Mouse (Mus musculus): ENCODE measurements around the gene Dnase2a.
A peak's percentile ranks its signal among the peaks of the same experiment; 100 is the strongest.

Gene Dnase2a

DNA sequence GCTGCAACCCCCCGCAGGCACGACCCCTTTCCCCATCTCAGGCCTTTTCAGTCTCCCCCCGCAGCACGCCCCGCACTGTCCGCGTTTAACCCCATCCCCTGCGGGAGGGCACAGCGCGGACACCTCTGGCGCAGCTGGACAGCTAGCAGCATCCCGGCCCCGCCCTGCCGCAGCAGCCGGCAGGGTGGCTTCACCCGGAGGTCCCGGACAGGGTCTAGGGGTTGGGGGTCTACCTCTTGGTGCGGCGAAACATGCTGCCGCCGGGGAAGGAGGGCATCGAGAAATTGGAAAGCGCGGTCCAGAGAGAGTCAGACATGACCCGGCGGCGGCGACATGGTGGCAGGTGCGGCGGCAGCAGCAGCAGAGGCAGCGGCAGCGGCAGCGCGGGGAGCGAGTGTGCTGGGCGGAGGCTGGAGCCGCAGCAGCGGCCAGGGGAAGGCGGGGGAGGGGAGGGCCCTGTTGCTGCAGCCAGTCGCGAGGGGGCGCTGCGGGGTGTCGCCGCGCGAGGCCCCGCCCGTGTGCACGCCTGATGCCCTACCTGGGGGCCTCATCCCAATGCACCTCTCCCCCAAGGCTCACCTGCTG lies 28.7 kb downstream of the Dnase2a start, which contains the start of gene Mast1:
Mast1 (minus strand) TSS at position 398 of the 585 bp plus-strand sequence.
- DNase-seq (ENCODE audit: low read depth) = peak; percentile 77

DNA sequence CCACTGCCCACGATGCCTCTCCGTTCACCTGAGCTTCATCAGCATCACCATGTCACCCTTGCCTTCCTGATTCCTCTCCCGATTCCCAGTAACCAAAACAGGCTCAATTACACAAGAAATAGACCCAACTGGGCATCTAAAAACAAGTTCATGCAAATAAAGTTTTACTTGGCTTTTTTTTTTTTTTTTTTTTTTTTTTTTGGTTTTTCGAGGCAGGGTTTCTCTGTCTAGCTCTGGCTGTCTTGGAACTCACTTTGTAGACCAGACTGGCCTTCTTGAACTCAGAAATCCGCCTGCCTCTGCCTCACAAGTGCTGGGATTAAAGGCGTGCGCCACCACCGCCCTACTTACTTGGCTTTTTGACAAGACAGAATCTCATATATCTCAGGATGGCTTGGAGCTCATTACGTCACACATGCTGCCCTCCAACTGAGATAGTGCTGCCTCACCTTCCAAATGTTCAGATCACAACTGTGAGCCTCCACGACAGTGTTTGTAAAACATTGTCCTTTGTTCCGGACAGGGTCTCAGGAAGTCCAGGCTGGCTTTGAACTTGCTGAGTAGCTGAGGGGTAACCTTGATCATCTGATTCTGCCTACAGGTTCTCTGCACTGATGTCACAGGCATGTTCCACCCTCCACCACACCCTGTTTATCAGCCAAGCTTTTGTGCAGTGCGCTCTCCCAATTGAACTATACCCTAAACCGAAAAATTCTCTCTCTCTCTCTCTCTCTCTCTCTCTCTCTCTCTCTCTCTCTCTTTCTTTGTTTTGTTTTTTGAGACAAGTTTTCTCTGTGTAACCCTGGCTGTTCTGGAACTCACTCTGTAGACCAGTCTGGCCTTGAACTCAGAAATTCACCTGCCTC lies 29.5 kb downstream of the Dnase2a start:
- DNase-seq (ENCODE audit: low read depth) = no peak

DNA sequence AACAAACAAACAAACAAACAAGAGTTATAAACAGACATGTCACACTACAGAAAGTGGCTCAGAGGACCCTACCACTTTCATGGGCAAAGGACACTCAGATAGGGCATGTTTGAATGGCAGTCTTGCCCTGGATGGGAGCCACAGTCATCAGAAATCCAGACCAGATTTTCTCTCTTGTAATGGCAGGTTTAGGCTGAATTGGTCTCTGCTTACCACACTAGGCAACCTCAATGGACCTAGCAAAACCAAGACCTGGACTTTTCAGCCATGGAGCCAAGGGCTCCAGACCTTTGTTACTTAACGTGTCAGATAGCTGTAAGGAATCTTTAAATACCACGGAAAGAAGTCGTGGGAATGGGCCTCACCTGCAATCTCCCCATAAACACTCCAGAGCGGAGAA lies 35.3 kb downstream of the Dnase2a start:
- DNase-seq (ENCODE audit: low read depth) = no peak

DNA sequence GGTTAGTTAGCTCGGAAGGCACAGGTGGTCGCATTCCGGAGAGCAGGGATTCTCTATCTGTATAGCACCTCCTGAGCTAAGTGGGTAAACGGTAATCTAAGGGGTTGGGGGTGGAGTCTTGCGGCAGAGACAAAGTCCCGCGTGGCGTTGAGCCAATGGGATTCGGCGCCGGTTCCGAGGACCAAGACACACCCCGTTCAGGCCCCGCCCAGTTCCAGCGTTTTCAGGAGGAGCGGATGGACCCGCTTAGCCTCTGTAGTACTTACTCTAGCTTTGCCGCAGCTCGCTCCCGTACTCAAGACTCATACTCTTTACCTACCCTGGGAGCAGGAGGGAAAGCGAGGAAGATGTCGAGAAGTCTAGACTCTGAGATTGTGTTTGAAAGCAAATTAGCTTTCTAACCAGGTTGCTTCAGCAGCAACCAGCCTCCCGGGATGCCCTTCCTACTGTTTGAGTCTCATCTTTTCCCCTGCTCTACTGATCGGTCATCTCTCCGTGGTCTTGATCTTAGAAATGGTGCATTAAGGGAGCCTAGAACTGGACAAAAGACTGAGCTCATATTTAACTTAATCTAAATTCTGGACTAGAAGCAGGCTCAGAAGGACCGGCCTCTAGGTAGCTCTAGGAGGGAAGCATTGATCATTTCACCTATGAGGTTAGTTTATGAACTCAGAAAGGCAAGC lies 36.3 kb downstream of the Dnase2a start:
- peak; percentile 71 for DNase-seq (ENCODE audit: low read depth)

DNA sequence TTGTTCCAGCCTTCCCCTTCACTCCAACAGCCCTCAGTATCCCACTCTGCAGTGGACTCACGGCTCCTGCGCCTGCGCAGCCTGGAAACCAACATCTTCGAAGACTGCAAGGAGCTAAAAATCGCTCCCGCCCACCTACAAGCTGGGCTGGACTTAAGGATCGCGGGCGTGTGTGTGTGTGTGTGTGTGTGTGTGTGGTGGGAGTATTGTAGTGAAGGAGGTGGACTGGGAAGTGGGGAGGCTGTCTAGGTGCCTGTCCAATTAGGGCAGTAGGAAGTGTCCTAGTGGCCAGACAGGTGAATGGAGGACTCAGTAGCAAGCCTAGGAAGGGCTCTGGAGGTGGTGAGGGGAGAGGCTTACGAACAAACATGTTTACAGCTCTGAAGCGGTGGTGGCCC lies 36.9 kb downstream of the Dnase2a start:
- DNase-seq (ENCODE audit: low read depth) = no peak

DNA sequence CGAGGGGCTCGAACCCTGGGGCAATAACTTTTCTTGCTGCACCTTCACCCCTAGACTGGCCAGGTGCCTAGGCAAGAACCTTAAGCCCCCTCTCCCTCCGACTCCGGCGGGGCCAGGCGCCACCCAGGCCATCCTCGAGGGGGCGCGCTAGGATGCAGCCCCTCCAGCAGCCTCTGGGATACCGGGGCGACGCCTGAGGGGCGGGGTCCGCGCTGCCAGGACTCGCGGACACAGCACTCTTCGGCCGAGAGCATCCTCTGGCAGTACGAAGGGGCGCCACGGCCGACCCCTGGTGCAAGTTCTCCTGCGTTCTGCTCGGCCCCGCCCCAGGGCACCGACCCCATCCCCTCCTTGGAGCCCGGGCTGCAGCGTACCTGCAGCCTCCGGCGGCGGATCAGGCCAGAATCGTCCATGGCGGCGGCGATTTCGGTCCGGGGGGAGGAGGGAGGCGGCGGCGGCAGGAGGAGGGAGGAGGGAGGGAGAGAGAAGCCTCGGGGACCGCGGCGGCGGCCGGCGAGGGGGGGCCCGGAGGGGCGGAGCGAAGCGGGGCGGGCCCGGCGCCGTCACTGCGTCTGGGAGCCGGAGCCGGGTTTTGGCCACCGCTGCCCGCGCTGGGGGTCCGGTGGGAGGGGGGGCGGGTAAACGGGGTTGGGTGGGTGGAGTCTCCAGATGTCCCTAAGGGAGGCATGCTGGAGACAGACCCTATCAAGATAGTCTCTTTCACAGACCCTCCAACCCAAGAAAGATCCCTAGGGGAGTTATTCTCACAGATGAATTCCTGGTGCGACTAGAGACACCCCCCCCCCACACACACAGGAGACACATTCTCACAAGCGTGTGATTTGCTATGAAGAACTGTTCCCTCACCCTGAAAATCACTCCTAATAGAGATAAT lies 37.5 kb downstream of the Dnase2a start:
- no peak for DNase-seq (ENCODE audit: low read depth)

DNA sequence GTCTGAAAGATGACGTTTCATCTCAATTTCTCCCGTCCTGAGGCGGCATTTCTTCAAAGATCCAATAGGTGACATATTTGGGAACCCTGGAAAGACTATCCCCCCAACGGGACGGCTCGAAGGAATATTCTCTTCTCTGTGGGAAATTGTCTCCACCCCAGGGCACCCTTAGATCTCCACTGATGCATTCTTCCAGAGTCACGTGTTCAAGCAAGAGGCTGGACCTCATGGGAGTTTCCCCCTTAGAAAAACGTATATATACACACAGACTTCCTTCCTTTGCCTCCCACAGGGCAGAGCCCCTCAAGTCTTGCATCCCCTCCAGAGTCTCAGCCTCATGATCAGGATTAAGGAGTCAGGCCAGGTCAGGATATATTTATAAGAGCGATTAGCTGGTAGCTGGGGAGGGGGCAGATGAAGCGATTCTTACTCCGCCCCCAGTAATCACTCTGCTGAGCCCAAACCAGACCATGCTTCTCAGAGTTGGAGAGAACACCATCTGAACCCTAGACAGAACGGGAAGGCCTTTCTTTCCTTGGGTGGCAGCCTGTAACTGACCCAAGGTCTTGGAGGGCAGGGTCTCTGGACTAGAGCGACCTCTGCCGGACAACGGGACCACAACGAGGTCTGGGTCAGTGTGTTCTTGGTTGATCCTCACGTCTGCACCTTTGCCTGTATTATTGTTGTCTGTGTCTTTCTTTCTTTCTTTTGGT lies 38.3 kb downstream of the Dnase2a start, which contains the start of gene Rtbdn:
Rtbdn (plus strand) TSS at position 464 of the 713 bp plus-strand sequence.
- no peak for DNase-seq (ENCODE audit: low read depth)

DNA sequence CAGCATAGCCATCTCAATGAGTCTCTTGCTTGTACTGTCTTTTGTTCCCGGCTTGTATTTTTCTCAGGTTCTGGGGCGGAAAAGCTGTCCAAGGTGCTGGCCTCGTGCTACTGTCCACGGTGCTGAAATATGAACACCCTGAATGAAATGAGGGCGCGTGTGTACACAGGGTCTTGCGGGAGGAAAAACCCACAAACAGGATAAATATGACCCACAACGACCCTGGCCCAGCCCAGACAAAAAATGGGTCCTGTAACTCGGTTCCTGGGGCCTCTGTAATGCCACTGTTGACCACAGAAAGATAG lies 38.8 kb downstream of the Dnase2a start:
- DNase-seq (ENCODE audit: low read depth) = peak; percentile 74

DNA sequence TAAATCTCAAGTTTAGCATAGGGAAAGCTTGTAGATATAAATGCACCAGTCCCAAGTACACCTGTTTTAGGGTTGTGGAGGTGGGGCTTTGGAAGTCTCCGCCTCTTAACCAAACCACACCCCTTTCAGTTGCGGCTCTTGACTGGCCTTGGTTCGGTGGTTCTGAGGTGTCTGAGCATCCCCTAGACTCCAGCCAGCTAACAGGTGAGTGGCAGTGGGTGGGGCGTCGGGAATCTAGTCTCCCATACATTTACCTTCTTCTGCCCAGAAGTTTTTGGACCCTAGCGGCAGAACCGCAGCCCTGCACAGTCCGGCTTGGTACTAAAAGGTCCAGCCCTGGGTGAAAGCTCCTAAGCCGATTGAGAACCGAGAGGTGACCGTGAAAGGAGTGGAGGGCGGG lies 41.4 kb downstream of the Dnase2a start:
- DNase-seq (ENCODE audit: low read depth) = no peak

DNA sequence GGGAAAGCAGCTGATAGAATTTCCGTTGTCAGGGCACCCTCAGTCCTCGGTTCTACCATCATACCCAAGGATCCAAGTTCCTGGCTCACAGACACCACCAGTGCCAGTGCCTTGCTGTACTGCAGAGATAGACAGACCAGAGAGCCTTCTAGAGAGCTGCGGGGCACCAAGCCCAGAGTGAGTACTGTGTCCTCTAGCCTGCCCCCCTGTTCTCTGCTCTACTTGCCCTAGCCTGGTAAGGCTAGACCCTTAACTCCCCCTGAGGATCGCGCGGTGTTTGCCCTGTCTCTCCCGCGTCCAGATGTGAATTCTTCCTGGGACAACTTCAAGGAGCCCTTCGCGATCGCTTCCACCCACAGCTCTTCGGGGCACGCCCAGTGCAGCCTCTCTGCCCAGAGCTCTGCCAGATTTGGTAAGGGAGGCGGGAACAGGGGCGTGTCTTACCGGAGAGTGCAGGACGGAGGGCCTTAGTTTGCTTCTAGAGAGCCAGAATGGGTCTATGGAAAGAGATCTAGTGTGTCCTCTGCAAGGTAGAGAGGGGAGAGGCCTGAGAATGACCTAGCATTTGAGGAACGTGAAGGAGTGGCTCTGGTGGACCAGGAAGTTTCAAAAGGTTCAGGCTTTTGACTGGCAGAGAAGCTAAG lies 44.4 kb downstream of the Dnase2a start:
- peak; percentile 64 for DNase-seq (ENCODE audit: low read depth)

DNA sequence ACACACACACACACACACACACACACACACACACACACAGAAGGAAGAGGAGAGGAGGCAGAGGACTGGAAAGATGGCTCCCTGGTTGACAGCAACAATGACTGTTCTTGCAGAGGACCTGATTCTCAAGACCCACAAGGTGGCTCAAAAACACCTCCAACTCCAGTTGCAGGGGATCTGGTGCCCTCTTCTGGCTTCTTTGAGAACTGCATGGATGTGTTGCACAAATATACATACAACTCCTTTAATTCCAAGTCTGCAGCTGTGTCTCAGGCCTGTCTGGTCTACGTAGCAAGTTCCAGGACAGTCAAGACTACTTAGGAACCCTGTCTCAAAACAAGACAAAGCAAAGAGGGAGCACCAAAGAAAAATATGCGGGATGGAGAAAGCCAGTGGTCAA lies 48.4 kb downstream of the Dnase2a start:
- DNase-seq (ENCODE audit: low read depth) = peak; percentile 88

DNA sequence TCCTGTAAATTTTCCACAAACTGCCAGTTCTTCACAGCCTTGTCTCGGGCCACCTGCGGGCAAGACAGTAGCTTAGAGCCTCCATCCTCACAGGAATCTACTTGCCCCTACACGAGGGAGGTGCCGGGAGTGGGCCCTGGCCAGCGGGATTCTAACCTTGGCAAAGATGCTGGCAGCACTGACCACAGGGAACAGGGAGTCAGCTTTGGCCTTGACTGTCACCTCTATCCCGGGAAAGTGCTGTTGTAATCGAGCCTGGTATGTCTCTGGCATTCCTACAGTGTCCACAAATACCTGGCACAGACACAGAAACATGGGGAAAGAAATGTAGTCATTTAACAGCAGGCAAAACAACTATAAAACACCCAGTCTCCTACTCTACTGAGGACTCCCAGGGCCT lies 51.5 kb downstream of the Dnase2a start:
- no peak for DNase-seq (ENCODE audit: low read depth)

DNA sequence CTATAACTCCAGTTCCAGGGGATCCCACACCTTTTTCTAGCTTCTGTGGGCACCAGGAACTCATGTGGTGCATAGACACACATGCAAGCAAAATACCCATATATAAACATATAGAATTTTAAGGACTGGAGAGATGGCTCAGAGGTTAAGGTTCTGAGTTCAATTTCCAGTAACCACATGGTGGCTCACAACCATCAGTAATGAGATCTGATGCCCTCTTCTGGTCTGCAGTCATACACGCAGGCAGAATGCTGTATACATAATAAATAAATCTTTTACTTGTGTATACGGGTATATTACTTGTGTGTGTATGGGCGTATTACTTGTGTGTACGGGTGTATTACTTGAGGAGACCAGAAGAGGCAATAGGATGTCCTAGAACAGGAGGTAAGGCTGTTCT lies 55.6 kb downstream of the Dnase2a start:
- DNase-seq (ENCODE audit: low read depth) = no peak

DNA sequence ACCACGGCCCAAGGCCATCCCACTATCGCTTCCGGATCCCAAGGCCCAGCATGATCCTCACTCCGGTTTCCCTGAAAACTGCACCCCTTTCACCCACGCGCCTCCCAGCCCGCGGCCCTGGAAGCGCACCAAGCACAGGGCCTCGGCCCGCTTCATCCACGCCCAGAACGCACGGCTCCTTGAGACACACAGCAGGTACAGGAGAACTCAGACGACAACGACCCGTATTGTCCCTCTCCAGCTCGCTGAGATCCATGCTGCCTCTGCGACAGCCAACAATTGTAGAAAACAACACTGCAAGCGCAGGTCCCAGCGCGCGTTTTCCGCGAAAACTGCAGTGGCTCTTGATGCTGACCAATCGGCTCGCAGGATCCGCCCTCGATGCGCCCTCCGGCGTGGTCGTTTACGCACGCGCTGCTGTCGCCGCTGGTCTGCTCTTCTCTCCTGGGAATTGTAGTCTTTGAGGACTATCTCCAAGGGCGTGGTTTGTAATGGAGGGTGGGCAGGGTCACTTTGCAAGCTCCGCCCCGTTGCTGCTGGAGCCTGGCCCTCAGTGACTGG lies 57.5 kb downstream of the Dnase2a start:
- DNase-seq (ENCODE audit: low read depth) = peak; percentile 95

DNA sequence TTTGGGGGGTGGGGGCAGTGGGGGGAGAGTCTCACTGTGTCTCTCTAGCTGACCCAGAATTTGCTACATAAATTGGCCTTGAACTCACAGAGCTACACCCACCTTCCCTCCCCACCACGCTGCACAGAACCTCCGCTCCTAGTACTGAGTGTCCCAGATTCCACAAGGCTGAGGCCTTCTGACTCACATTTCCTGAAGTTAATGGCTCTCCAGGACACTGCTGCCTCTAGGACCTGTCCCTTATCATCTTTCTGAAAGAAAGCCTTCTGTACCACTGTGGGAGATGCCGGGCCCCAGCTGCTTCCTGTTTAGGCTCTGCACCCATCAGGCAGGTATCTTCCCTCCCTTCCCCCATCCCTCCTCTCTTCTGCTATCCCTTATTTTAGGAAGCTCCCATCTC lies 58.2 kb downstream of the Dnase2a start:
- DNase-seq (ENCODE audit: low read depth) = no peak

DNA sequence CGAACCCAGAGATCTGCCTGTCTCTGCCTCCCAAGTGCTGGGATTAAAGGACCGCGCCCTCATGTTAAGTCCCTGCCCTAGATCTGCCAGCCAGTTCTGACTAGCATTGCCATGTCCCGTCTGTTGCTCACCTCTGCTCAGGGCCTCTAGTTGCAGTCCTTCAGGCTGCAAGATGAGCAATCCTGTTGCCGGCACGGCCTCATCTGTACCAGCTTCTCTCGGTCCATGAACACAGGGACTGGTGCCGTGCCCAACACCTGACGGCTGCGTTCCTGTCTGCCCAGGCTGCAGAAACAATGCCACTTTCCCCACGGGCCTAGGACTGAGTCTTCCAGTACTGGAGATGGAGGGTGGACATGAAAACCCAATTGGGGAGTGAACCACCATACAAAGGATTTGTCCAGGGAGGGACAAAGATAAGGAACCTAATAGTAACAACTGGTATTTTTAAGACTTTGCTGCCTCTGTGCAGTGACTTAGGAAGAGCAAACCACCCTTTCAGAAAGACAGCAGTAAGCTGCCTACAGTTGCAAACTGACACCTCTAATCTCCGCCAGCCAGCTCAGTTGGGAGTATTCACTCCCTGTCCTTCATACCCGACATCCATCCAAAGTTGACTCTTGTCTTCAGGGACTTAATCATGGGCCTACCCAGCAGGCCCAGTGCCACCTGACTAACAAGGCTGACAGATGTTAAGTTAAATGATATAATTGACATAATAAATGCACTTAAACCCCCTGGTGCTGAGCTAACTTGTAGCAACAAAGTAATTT lies 59.4 kb downstream of the Dnase2a start:
- no peak for DNase-seq (ENCODE audit: low read depth)

DNA sequence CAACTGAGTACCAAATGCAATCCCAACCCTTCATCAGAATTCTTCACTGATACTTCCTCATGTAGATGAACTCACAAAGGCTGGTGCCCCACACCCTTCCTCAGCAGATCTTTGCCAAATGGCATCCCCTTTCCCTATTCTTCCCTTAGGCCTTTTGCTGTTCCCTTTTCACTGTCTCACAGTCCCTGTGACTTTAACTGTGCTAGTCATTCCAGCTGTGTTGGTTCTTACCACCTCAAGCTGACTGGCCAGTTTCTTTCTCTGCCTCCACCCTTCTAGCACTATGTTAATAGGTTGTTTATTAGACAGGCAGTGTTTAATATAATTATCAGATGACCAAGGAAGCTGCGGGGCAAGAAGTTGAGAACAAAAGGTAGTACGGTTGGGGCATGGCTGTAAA lies 60.3 kb downstream of the Dnase2a start:
- no peak for DNase-seq (ENCODE audit: low read depth)

DNA sequence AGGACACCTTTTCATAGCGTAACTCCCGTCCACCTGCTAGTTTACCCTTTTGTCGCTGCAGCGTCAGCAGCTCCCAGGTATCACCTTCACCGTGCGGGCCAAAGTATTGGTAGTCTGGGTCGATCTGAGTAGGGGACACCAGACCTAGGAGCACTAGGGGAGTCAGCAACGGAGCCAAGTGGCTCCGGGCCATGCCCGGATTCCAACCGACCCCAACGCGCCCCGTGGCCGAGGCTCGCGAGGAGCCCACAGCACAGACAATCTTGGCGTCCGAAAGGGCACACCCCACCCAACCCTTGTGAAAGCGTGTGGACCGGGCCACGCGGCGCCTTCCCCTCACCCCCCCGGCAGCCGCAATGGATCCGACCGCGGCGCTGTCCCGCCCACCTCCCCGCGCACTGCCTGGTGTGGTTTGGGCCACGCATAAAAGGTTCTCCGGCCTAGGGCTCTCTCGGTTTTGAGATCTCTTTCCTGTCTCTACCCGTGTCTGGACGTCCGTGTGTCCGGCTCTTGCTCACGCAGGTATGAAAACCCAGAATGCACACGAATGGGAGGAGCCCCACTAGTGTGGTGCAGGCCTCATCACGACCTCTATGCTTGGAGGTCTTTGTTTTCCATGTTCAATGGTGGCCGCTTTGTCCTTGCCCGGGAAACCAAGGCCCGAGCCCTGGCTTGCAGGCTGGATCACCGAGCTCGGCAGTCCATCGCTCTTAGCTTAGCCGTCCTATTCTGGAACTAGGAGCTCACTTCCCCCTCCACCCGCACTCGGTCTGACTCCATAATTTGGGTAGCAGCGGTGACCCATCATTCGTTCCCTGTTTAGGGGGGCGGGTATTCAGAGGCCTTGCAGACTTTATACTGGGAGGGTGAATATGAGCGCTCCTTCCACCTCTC lies 61.1 kb downstream of the Dnase2a start, which contains the start of the genes Gm49661, Prdx2 and Rnaseh2a:
Gm49661 (minus strand) TSS at position 193 of the 894 bp plus-strand sequence.
Prdx2 (plus strand) TSS at position 347 of the 894 bp plus-strand sequence.
Rnaseh2a (minus strand) TSS at position 527 of the 894 bp plus-strand sequence.
- peak; percentile 83 for DNase-seq (ENCODE audit: low read depth)
